In the genomic region with DNA sequence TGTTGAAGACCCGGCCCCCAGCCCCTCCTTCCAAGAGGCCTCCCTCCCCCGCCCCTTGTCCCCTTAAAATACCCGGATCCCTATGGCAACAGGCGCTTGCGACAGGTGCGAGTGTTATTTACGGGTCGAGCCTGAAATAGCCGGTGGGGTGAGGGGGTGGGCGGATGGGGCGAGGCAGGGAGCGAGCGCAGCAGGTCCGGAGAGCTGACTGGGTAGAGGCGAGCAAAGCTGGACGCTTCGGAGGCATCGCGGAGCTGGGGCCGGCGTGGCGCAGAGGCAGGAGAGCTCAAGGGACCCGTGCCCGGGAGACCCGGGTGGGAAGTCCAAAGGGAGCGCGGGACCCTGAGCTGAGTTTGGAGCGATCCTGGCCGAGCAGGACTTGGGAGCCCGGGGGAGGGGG, we compare ENCODE assay signal across 9 mouse cellular contexts. TPM values are rescaled to one million over a fixed set of nuclear protein-coding genes. Genes with fewer than 3 reads are reported as not detected.
A peak's percentile ranks its signal among the peaks of the same experiment; 100 is the strongest.
DNase-seq lines count a peak whose midpoint lies in the region; ATAC-seq and TF ChIP-seq lines count a peak whose summit lies in the region.
"Had no signal": no experiment of that assay in that cellular context is flagged by ENCODE, and none has a peak within 500 bp of the region (broad histone marks: within the 10 kb centered on the region; RNA-seq: fewer than 3 reads in every experiment).

No protein-coding gene starts in this region.

- H3K4me1 ChIP-seq in thymus, adult 2 months (replicated peaks; ENCODE audit: control insufficient read depth, insufficient read depth, low read length), result no peaks in the 10 kb centered on the region
- H3K4me1 ChIP-seq in forebrain, postnatal 0 days (ENCODE audit: insufficient read depth), result no peaks in the 10 kb centered on the region
- no peaks in the 10 kb centered on the region; the same call in 1 of the 2 replicates for H3K4me1 ChIP-seq in limb, embryonic 11.5 days (ENCODE audit: control insufficient read depth, insufficient read depth, low read length)
- no peaks in the 10 kb centered on the region for H3K4me1 ChIP-seq in stomach, embryonic 16.5 days (ENCODE audit: control insufficient read depth, insufficient read depth, low read length)
- H3K4me1 ChIP-seq: megakaryocyte, embryonic 14.5 days had no signal

- H3K36me3 ChIP-seq in thymus, adult 2 months (ENCODE audit: control insufficient read depth, insufficient read depth, low read length), result no peaks in the 10 kb centered on the region
- no peaks in the 10 kb centered on the region for H3K36me3 ChIP-seq in forebrain, postnatal 0 days (ENCODE audit: insufficient read depth)
- no peaks in the 10 kb centered on the region for H3K36me3 ChIP-seq in limb, embryonic 11.5 days (ENCODE audit: control insufficient read depth, insufficient read depth, low read length)
- H3K36me3 ChIP-seq in stomach, embryonic 16.5 days (ENCODE audit: control insufficient read depth, insufficient read depth, low read length), result no peaks in the 10 kb centered on the region

- H3K4me3 ChIP-seq in thymus, adult 2 months (ENCODE audit: control insufficient read depth, insufficient read depth, low read length), result no peak overlapping the region
- H3K4me3 ChIP-seq in forebrain, postnatal 0 days (ENCODE audit: low read depth, low read length), result peak overlapping the region; percentile 26
- peak overlapping the region; percentile 25 for H3K4me3 ChIP-seq in limb, embryonic 11.5 days (ENCODE audit: low read depth, low read length)
- peak overlapping the region; percentile 7; the same call in 1 of the 2 replicates for H3K4me3 ChIP-seq in stomach, embryonic 16.5 days (replicated peaks; ENCODE audit: low read length)
- H3K4me3 ChIP-seq: megakaryocyte, embryonic 14.5 days had no signal

- peak; percentile 8 for DNase-seq in thymus, adult 2 months
- DNase-seq in thymus, postnatal 0 days (ENCODE audit: low spot score), result no peak
- no peak for DNase-seq in forebrain, postnatal 0 days
- DNase-seq in limb, embryonic 11.5 days (ENCODE audit: low spot score), result peak; percentile 44
- DNase-seq in yolk sac, embryonic 10.5 days (ENCODE audit: low spot score), result no peak
- no peak for DNase-seq in spleen, adult 12 weeks (ENCODE audit: low spot score)
- DNase-seq in ovary, postnatal 36 days (ENCODE audit: low spot score), result no peak

- no peak overlapping the region for H3K27ac ChIP-seq in thymus, adult 2 months (ENCODE audit: control insufficient read depth, insufficient read depth, low read length)
- H3K27ac ChIP-seq in forebrain, postnatal 0 days (ENCODE audit: low read depth, low read length), result no peak overlapping the region
- no peak overlapping the region for H3K27ac ChIP-seq in limb, embryonic 11.5 days (replicated peaks; ENCODE audit: low read depth, low read length)
- H3K27ac ChIP-seq in stomach, embryonic 16.5 days (ENCODE audit: low read length), result no peak overlapping the region

- WGBS in thymus, adult 2 months, result 22% methylated on average over 30 of the region's 30 CpGs
- under 1% methylated on average over 30 of the region's 30 CpGs for WGBS in forebrain, postnatal 0 days
- under 1% methylated on average over 30 of the region's 30 CpGs for WGBS in limb, embryonic 11.5 days
- WGBS in stomach, embryonic 16.5 days, result 2% methylated on average over 30 of the region's 30 CpGs

- no peak for TF ChIP-seq CTCF in thymus, adult 2 months (IDR thresholded peaks at IDR 0.05; ENCODE audit: borderline replicate concordance, control insufficient read depth, extremely low read depth, insufficient read depth, low read length, poor library complexity)
- no peak for TF ChIP-seq CTCF in forebrain, postnatal 0 days (IDR thresholded peaks at IDR 0.05; ENCODE audit: low read depth)

- no peak for TF ChIP-seq POLR2A in thymus, adult 2 months (IDR thresholded peaks at IDR 0.05; ENCODE audit: control insufficient read depth, extremely low read depth, insufficient read depth, low read length, poor library complexity)

- ATAC-seq in forebrain, postnatal 0 days, result peak; percentile 23
- peak; percentile 71 for ATAC-seq in limb, embryonic 11.5 days (ENCODE audit: insufficient number of reproducible peaks, low FRiP score, low TSS enrichment, low read depth)
- ATAC-seq in stomach, embryonic 16.5 days (ENCODE audit: insufficient read depth, low FRiP score), result no peak

- H3K9ac ChIP-seq in forebrain, postnatal 0 days, result no peak overlapping the region
- H3K9ac ChIP-seq in limb, embryonic 11.5 days (ENCODE audit: low read length), result no peak overlapping the region
- peak overlapping the region; percentile 40 for H3K9ac ChIP-seq in stomach, embryonic 16.5 days (ENCODE audit: low read length)

- no peaks in the 10 kb centered on the region; the same call in 1 of the 2 replicates for H3K27me3 ChIP-seq in thymus, adult 2 months (ENCODE audit: control insufficient read depth, insufficient read depth, low read length)
- H3K27me3 ChIP-seq in forebrain, postnatal 0 days (ENCODE audit: insufficient read depth, low read length), result peaks cover 7% of the 10 kb centered on the region
- peaks cover 36% of the 10 kb centered on the region for H3K27me3 ChIP-seq in limb, embryonic 11.5 days (ENCODE audit: control insufficient read depth, insufficient read depth, low read length)
- H3K27me3 ChIP-seq in stomach, embryonic 16.5 days (ENCODE audit: control insufficient read depth, insufficient read depth, low read length), result peaks cover 31% of the 10 kb centered on the region

- peak overlapping the region; percentile 54 for H3K4me2 ChIP-seq in forebrain, postnatal 0 days (ENCODE audit: low read depth)
- H3K4me2 ChIP-seq in limb, embryonic 11.5 days (ENCODE audit: low read depth, severe bottlenecking), result peak overlapping the region; percentile 33
- H3K4me2 ChIP-seq in stomach, embryonic 16.5 days (ENCODE audit: low read depth, low read length), result peak overlapping the region; percentile 31; the same call in 1 of the 2 replicates

- no peaks in the 10 kb centered on the region for H3K9me3 ChIP-seq in forebrain, postnatal 0 days (ENCODE audit: low read length)
- no peaks in the 10 kb centered on the region for H3K9me3 ChIP-seq in limb, embryonic 11.5 days (ENCODE audit: control insufficient read depth, low read length)
- H3K9me3 ChIP-seq in stomach, embryonic 16.5 days (replicated peaks; ENCODE audit: control insufficient read depth, low read length), result no peaks in the 10 kb centered on the region
- H3K9me3 ChIP-seq: megakaryocyte, embryonic 14.5 days had no signal

RNA-seq across cellular contexts. Expression of a gene that starts 0.6 kb away (rescaled TPM):
- 0.11 and 0.40 TPM in 2 replicates for polyA plus RNA-seq in thymus, adult 2 months (2012; rRNA removed)
- 0.13 and 0.26 TPM in 2 replicates for polyA plus RNA-seq in thymus, postnatal 0 days (2015; fragmentation: Nextera tagmentation; extraction: Ambion mirVana)
- 0.15 and 0.38 TPM in 2 replicates for total RNA-seq in forebrain, postnatal 0 days (2014; rRNA removed)
- 0.35 and 0.43 TPM in 2 replicates for polyA plus RNA-seq in forebrain, postnatal 0 days (2015; fragmentation: Nextera tagmentation; extraction: Ambion mirVana)
- 0.25 and 0.52 TPM in 2 replicates for polyA plus RNA-seq in limb, embryonic 11.5 days (2014; fragmentation: Nextera tagmentation; extraction: Ambion mirVana)
- polyA plus RNA-seq in stomach, embryonic 16.5 days (2015; fragmentation: Nextera tagmentation; extraction: Ambion mirVana), result 0.19 and 3.0 TPM in 2 replicates

RNA-seq across cellular contexts. Expression of a gene that starts 32.9 kb away (rescaled TPM):
- polyA plus RNA-seq in thymus, adult 2 months (2012; rRNA removed), result 0.82 and 0.88 TPM in 2 replicates
- polyA plus RNA-seq in thymus, postnatal 0 days (2015; fragmentation: Nextera tagmentation; extraction: Ambion mirVana), result 0.35 and 0.73 TPM in 2 replicates
- 41.5 and 42.2 TPM in 2 replicates for total RNA-seq in forebrain, postnatal 0 days (2014; rRNA removed)
- 16.5 and 17.8 TPM in 2 replicates for polyA plus RNA-seq in forebrain, postnatal 0 days (2015; fragmentation: Nextera tagmentation; extraction: Ambion mirVana)
- polyA plus RNA-seq in limb, embryonic 11.5 days (2014; fragmentation: Nextera tagmentation; extraction: Ambion mirVana), result 6.8 and 7.0 TPM in 2 replicates
- 0.74 and 1.1 TPM in 2 replicates for polyA plus RNA-seq in stomach, embryonic 16.5 days (2015; fragmentation: Nextera tagmentation; extraction: Ambion mirVana)

Comparison
In these comparisons a context has a peak if more than half of its experiments do, and no peak if none do; other contexts are left out.
1. DNase-seq: peak in thymus, adult 2 months (single experiment) and limb, embryonic 11.5 days (single experiment); none in thymus, postnatal 0 days (single experiment), forebrain, postnatal 0 days (single experiment), yolk sac, embryonic 10.5 days (single experiment), spleen, adult 12 weeks (single experiment) and ovary, postnatal 36 days (single experiment).
2. Peak in every context shown above with its lines, with median percentiles within 50 percentile points of each other: H3K4me2 ChIP-seq.